Mouse (Mus musculus): ENCODE measurements around the gene Slc4a1.
"Not testable (repeated sequence)": the region's sequence is repeated elsewhere in the genome, so short reads cannot be mapped to it uniquely, and the experiment has no call there.

Gene Slc4a1

GRCm38 (mm10) chr11:102399107-102399506 lies 33.1 kb upstream of the Slc4a1 start:
- no peak for DNase-seq (ENCODE audit: low read depth in 1 of 2, low spot score in 2 of 2)

GRCm38 (mm10) chr11:102398007-102398825 lies 32.2 kb upstream of the Slc4a1 start:
- no peak for DNase-seq (ENCODE audit: low read depth in 1 of 2, low spot score in 2 of 2)

GRCm38 (mm10) chr11:102396671-102397141 lies 30.7 kb upstream of the Slc4a1 start:
- DNase-seq (ENCODE audit: low read depth in 1 of 2, low spot score in 2 of 2): no peak

- DNase-seq (ENCODE audit: low read depth in 1 of 2, low spot score in 2 of 2): no peak
Measured at GRCm38 (mm10) chr11:102396263-102396662, 30.3 kb upstream of the Slc4a1 start.

GRCm38 (mm10) chr11:102395250-102395649 lies 29.2 kb upstream of the Slc4a1 start:
- no peak for DNase-seq (ENCODE audit: low read depth in 1 of 2, low spot score in 2 of 2)

GRCm38 (mm10) chr11:102394421-102395124 lies 28.6 kb upstream of the Slc4a1 start:
- no peak for DNase-seq (ENCODE audit: low read depth in 1 of 2, low spot score in 2 of 2)

- no peak for DNase-seq (ENCODE audit: low read depth in 1 of 2, low spot score in 2 of 2)
Measured at GRCm38 (mm10) chr11:102393719-102394420, 27.9 kb upstream of the Slc4a1 start.

- peak in 1 of 2 experiments; percentile 16 for DNase-seq (ENCODE audit: low read depth in 1 of 2, low spot score in 2 of 2)
Measured at GRCm38 (mm10) chr11:102393238-102393634, 27.2 kb upstream of the Slc4a1 start, which contains the start of gene Rundc3a. Rundc3a (plus strand) TSS chr11:102393403.

- no peak for DNase-seq (ENCODE audit: low read depth in 1 of 2, low spot score in 2 of 2)
Measured at GRCm38 (mm10) chr11:102392441-102393237, 26.6 kb upstream of the Slc4a1 start.

- DNase-seq (ENCODE audit: low read depth in 1 of 2, low spot score in 2 of 2): not testable (repeated sequence)
Measured at GRCm38 (mm10) chr11:102389436-102389835, 23.4 kb upstream of the Slc4a1 start.

GRCm38 (mm10) chr11:102386121-102386520 lies 20.1 kb upstream of the Slc4a1 start:
- no peak for DNase-seq (ENCODE audit: low read depth in 1 of 2, low spot score in 2 of 2)

GRCm38 (mm10) chr11:102385075-102385474 lies 19.1 kb upstream of the Slc4a1 start:
- DNase-seq (ENCODE audit: low read depth in 1 of 2, low spot score in 2 of 2): no peak

GRCm38 (mm10) chr11:102384418-102384817 lies 18.4 kb upstream of the Slc4a1 start:
- no peak for DNase-seq (ENCODE audit: low read depth in 1 of 2, low spot score in 2 of 2)

GRCm38 (mm10) chr11:102383365-102384136 lies 17.5 kb upstream of the Slc4a1 start:
- no peak for DNase-seq (ENCODE audit: low read depth in 1 of 2, low spot score in 2 of 2)

GRCm38 (mm10) chr11:102382794-102383193 lies 16.8 kb upstream of the Slc4a1 start:
- no peak for DNase-seq (ENCODE audit: low read depth in 1 of 2, low spot score in 2 of 2)

- DNase-seq (ENCODE audit: low read depth in 1 of 2, low spot score in 2 of 2): no peak
Measured at GRCm38 (mm10) chr11:102381341-102382100, 15.5 kb upstream of the Slc4a1 start.

GRCm38 (mm10) chr11:102380091-102380490 lies 14.1 kb upstream of the Slc4a1 start:
- DNase-seq (ENCODE audit: low read depth in 1 of 2, low spot score in 2 of 2): no peak

- DNase-seq (ENCODE audit: low read depth in 1 of 2, low spot score in 2 of 2): no peak
Measured at GRCm38 (mm10) chr11:102377186-102377585, 11.2 kb upstream of the Slc4a1 start.

- DNase-seq (ENCODE audit: low read depth in 1 of 2, low spot score in 2 of 2): no peak
Measured at GRCm38 (mm10) chr11:102376196-102376835, 10.3 kb upstream of the Slc4a1 start.

Measured in monocyte, adult 2 months (primary cell).